Mouse (Mus musculus) CH12.LX (cell line): ENCODE data around the gene Ppp2r2c.

Source experiments
- CTCF ChIP-seq, 2 experiments: IDR thresholded peaks in 1 of 2; conservative IDR thresholded peaks in 1 of 2; 2 replicates each; pipeline ENCODE4 v1.5.1; 2011 to 2012; ENCODE audit warnings: low read depth in 2 of 2, low read length in 2 of 2, improper control_type of control experiment in 1 of 2, inconsistent platforms in 1 of 2, mild to moderate bottlenecking in 1 of 2, moderate library complexity in 1 of 2
- MEF2A ChIP-seq: IDR thresholded peaks from 2 replicates; pipeline ENCODE4 v1.6.1; 2014; ENCODE audit warnings: low read depth, mild to moderate bottlenecking, inconsistent platforms, low read length, improper control_type of control experiment, borderline replicate concordance
- MXI1 ChIP-seq: IDR thresholded peaks from 2 replicates; pipeline ENCODE4 v1.6.1; 2011; ENCODE audit warnings: mild to moderate bottlenecking, low read depth, low read length, improper control_type of control experiment
- NRF1 ChIP-seq: IDR thresholded peaks from 2 replicates; pipeline ENCODE4 v1.6.1; 2014; ENCODE audit warnings: low read depth, mild to moderate bottlenecking, inconsistent platforms, low read length, improper control_type of control experiment, moderate library complexity
- USF1 ChIP-seq: IDR thresholded peaks from 2 replicates; pipeline ENCODE4 v1.6.1; 2014; ENCODE audit warnings: low read depth, mild to moderate bottlenecking, inconsistent platforms, low read length, improper control_type of control experiment
- ZNF384 ChIP-seq: IDR thresholded peaks from 2 replicates; pipeline ENCODE4 v1.6.1; 2012; ENCODE audit warnings: low read depth, low read length, improper control_type of control experiment, inconsistent platforms

DNA sequence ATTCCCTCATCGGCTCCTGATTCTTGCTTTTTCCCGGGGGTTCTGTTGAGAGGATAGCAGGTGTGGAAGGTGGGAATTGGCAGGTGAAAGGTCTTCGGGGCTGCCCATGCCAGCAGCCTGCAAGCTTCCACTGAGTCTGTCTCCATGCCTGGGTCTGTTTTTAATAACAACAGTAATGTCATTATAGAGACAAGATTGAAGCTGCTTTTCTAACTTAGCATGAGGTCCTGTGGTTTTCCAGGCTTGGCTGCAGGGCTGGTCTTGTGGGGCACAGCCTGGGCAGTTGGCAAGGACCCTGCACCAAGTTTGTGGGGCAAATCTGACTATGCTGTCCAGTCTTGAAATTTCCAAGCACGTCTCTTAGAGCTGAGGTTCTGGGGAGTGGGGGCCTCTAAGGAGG is 7.6 kb downstream of the Ppp2r2c start:
- TF ChIP-seq ZNF384 (no peak), USF1 (no peak), NRF1 (no peak), MXI1 (no peak), CTCF (conservative IDR thresholded peaks at IDR 0.05 in 1 of 2, IDR thresholded peaks at IDR 0.05 in 1 of 2; ENCODE audit: low read depth in 2 of 2, low read length in 2 of 2) (no peak), MEF2A (no peak)
